Comparison of ENCODE assay signal across 8 mouse cellular contexts in genomic region chr7:80400099-80400498, GRCm38 (mm10). TPM values are rescaled to one million over a fixed set of nuclear protein-coding genes. Genes with fewer than 3 reads are reported as not detected.
DNase-seq lines count a peak whose midpoint lies in the region; ATAC-seq lines count a peak whose summit lies in the region.

No protein-coding gene starts in this region.

- no peak for ATAC-seq in erythroid progenitor cell, adult 5-6 weeks (replicated peaks; ENCODE audit: low FRiP score, poor library complexity, severe bottlenecking)

- DNase-seq in heart, adult 11 months = peak; percentile 96
- DNase-seq in heart, postnatal 25 days (ENCODE audit: low spot score) = no peak
- peak; percentile 77 for DNase-seq in brain, adult 2 months (ENCODE audit: low read depth, low spot score)
- peak; percentile 72 to 80 for DNase-seq in heart, adult 18-20 months
- DNase-seq in kidney, postnatal 10 days = peak; percentile 71
- DNase-seq in lung, postnatal 36 days = peak; percentile 89
- DNase-seq in frontal cortex, postnatal 36 days (ENCODE audit: low spot score in 2 of 2) = no peak

- intact Hi-C loops in heart, postnatal 25 days (cut with DNase I) = loop anchor here (5.0 kb wide), 1 partner anchor 42 kb away; no protein-coding TSS in a partner anchor

RNA-seq across cellular contexts. Expression of gene Furin, which starts 5.1 kb away (rescaled TPM):
- 100 to 1,000 TPM; 106 to 118 TPM for total RNA-seq in heart, postnatal 25 days (2021)
- 100 to 1,000 TPM; 103 to 114 TPM for total RNA-seq in heart, adult 18-20 months (2021)
- 22.7 and 51.1 TPM in 2 replicates for total RNA-seq in erythroid progenitor cell, adult 5-6 weeks (2015; ENCODE audit: low replicate concordance)
- total RNA-seq in erythroid progenitor cell, adult 5-6 weeks (2017; ENCODE audit: low replicate concordance) = 24.6 and 28.2 TPM in 2 replicates

RNA-seq across cellular contexts. Expression of gene Fes, which starts 12.4 kb away (rescaled TPM):
- 10 to 100 TPM; 11.9 to 13.6 TPM for total RNA-seq in heart, postnatal 25 days (2021)
- total RNA-seq in heart, adult 18-20 months (2021) = 10 to 100 TPM in 1 of 2 experiments, 1 to 10 TPM in 1; 9.9 to 11.4 TPM
- total RNA-seq in erythroid progenitor cell, adult 5-6 weeks (2015; ENCODE audit: low replicate concordance) = 31.0 and 53.2 TPM in 2 replicates
- total RNA-seq in erythroid progenitor cell, adult 5-6 weeks (2017; ENCODE audit: low replicate concordance) = 9.1 and 17.2 TPM in 2 replicates

RNA-seq across cellular contexts. Expression of gene Man2a2, which starts 28.9 kb away (rescaled TPM):
- total RNA-seq in heart, postnatal 25 days (2021) = 10 to 100 TPM; 67.2 to 67.5 TPM
- total RNA-seq in heart, adult 18-20 months (2021) = 10 to 100 TPM; 54.6 to 55.7 TPM
- 6.5 and 13.0 TPM in 2 replicates for total RNA-seq in erythroid progenitor cell, adult 5-6 weeks (2015; ENCODE audit: low replicate concordance)
- total RNA-seq in erythroid progenitor cell, adult 5-6 weeks (2017; ENCODE audit: low replicate concordance) = 5.1 and 7.8 TPM in 2 replicates

RNA-seq across cellular contexts. Expression of gene Hddc3, which starts 57.2 kb away (rescaled TPM):
- total RNA-seq in heart, postnatal 25 days (2021) = 10 to 100 TPM; 35.2 to 38.9 TPM
- total RNA-seq in heart, adult 18-20 months (2021) = 10 to 100 TPM; 32.4 to 35.5 TPM
- 1.3 and 24.9 TPM in 2 replicates for total RNA-seq in erythroid progenitor cell, adult 5-6 weeks (2015; ENCODE audit: low replicate concordance)
- 4.4 TPM in 1 of 2 replicates, not detected in the other for total RNA-seq in erythroid progenitor cell, adult 5-6 weeks (2017; ENCODE audit: low replicate concordance)

RNA-seq across cellular contexts. Expression of gene Unc45a, which starts 59.3 kb away (rescaled TPM):
- total RNA-seq in heart, postnatal 25 days (2021) = 10 to 100 TPM; 13.5 to 15.8 TPM
- 10 to 100 TPM; 15.8 to 16.0 TPM for total RNA-seq in heart, adult 18-20 months (2021)
- 1.4 and 2.5 TPM in 2 replicates for total RNA-seq in erythroid progenitor cell, adult 5-6 weeks (2015; ENCODE audit: low replicate concordance)
- 2.2 and 14.5 TPM in 2 replicates for total RNA-seq in erythroid progenitor cell, adult 5-6 weeks (2017; ENCODE audit: low replicate concordance)

Comparison
In these comparisons a context has a peak if more than half of its experiments do, and no peak if none do; other contexts are left out.
1. DNase-seq: peak in heart, adult 11 months (single experiment), brain, adult 2 months (single experiment), heart, adult 18-20 months (2 of 2), kidney, postnatal 10 days (single experiment) and lung, postnatal 36 days (single experiment); none in heart, postnatal 25 days (single experiment) and frontal cortex, postnatal 36 days (0 of 2).